Mouse (Mus musculus) NIH3T3 (cell line): ENCODE results near the gene Psat1.

Experiments
- DNase-seq: peaks from one replicate; pipeline ENCODE4 v3.0.0-alpha.2; 2012; ENCODE audit warnings: low read depth

Psat1 gene

GRCm38 (mm10) chr19:15947237-15947636 is at the start of gene Psat1:
TSS of gene Psat1 (minus strand) at chr19:15947337.
- no peak for DNase-seq

- DNase-seq, result no peak
These were observed 43.0 kb upstream of the Psat1 start for GRCm38 (mm10) chr19:15990102-15990501.

GRCm38 (mm10) chr19:15985172-15985713 is 38.1 kb upstream of the Psat1 start:
- no peak for DNase-seq

- DNase-seq, result peak; percentile 98
These were observed 37.5 kb upstream of the Psat1 start, which contains the start of gene Cep78 for GRCm38 (mm10) chr19:15984449-15985171. TSS of gene Cep78 (minus strand) at chr19:15984989.

- no peak for DNase-seq
These were observed 36.7 kb upstream of the Psat1 start for GRCm38 (mm10) chr19:15983739-15984344.

GRCm38 (mm10) chr19:15982926-15983738 is 36.0 kb upstream of the Psat1 start:
- no peak for DNase-seq

- peak; percentile 90 for DNase-seq
These were observed 34.7 kb upstream of the Psat1 start for GRCm38 (mm10) chr19:15981861-15982260.

GRCm38 (mm10) chr19:15973365-15973764 is 26.2 kb upstream of the Psat1 start:
- DNase-seq, result no peak

GRCm38 (mm10) chr19:15965082-15965481 is 17.9 kb upstream of the Psat1 start:
- DNase-seq, result peak; percentile 88

- DNase-seq, result no peak
These were observed 17.4 kb upstream of the Psat1 start for GRCm38 (mm10) chr19:15964533-15964932.

- DNase-seq, result no peak
These were observed 16.0 kb upstream of the Psat1 start for GRCm38 (mm10) chr19:15963011-15963695.

- DNase-seq, result no peak
These were observed 15.2 kb upstream of the Psat1 start for GRCm38 (mm10) chr19:15962313-15962712.

- DNase-seq, result peak; percentile 19
These were observed 3.1 kb upstream of the Psat1 start for GRCm38 (mm10) chr19:15950225-15950624.

GRCm38 (mm10) chr19:15948867-15949266 is 1.7 kb upstream of the Psat1 start:
- DNase-seq, result no peak

GRCm38 (mm10) chr19:15948426-15948825 is 1.3 kb upstream of the Psat1 start:
- DNase-seq, result no peak

- DNase-seq, result peak; percentile 87
These were observed 474 bp downstream of the Psat1 start for GRCm38 (mm10) chr19:15946663-15947062.

- DNase-seq, result no peak
These were observed 4.1 kb downstream of the Psat1 start for GRCm38 (mm10) chr19:15943117-15943423.

- DNase-seq, result peak; percentile 75
These were observed 4.6 kb downstream of the Psat1 start for GRCm38 (mm10) chr19:15942421-15943116.

- DNase-seq, result peak; percentile 82
These were observed 5.7 kb downstream of the Psat1 start for GRCm38 (mm10) chr19:15941399-15941798.

- DNase-seq, result peak; percentile 98
These were observed 21.5 kb downstream of the Psat1 start for GRCm38 (mm10) chr19:15925719-15926045.
